Mouse (Mus musculus): ENCODE results near the gene Itpkb.

DNA sequence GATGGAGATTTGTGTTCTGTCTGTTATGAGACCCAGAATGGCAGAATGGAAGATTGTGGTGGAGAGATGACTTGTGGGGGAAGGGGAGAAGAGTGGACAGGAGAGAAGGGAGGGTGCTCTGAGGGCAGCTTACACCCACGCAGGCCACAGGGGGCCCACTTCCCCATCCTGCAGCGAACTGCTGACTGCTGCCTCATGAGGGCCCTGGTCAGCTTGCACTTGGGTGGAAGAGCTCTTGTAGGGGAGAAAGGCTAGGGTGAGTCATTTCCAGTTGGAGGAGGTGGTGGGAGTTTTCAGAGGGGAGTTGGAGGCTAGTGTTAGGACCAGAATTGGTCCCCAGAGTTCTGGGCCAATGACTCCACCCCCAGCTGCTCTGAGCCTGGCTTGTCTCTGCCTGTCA lies 86.8 kb downstream of the Itpkb start:
- TF ChIP-seq CTCF (IDR thresholded peaks at IDR 0.05; ENCODE audit: borderline replicate concordance, insufficient read depth, low read length) (no peak), POLR2A (IDR thresholded peaks at IDR 0.05; ENCODE audit: low read depth, low read length) (no peak)
